Mouse (Mus musculus): ENCODE measurements around the gene Epha10. TPM values are rescaled to one million over a fixed set of nuclear protein-coding genes. Genes with fewer than 3 reads are reported as not detected.

Epha10 gene
- polyA plus RNA-seq, 1 experiment from 2014 or later = 0.09 TPM

DNA sequence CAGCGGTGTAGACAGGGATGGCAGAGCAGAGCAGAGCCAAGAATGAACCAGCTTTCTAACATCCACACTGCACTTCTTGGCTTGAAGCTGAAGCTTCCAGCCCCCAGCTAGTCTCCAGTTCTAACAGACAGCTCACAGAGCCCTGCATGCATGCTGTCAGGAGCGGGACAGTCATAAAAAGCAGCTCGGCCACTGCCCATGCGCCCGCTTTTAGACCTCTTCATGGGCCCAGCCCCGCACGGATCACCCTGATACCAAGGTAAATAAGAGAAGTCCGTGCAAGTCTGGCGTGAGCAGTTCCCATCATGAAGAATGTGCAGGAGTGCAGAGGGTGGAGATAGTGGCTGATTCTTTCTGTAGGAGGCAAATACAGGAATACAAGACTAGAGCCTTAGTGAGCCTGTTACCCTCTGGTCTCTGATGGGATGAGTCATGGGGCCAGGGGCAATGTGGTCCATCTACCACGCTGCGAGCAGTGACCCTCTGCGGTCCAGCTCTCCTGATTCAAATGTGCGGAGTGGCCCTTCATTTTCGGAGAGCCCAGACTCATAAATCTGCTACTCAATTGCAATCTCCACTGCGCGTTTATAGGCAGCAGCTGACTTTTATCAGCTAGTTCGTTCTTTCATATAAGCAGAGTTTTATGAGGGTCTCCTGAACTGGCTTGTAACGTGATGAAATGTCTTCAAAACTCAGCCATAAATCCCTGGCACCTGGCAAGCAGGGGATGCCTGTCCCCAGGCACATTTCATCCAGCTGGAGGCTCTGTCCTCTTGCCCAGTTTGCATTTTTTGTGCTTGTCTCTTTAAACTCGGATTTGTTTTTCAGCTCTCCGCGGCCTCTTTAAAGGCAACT is 69.7 kb downstream of the Epha10 start:
- no peak overlapping the region for H3K9ac ChIP-seq
- ATAC-seq (ENCODE audit: insufficient number of reproducible peaks, low FRiP score, low TSS enrichment, low read depth) = no peak
- H3K9me3 ChIP-seq (replicated peaks) = no peaks in the 10 kb centered on the region
- no peak overlapping the region for H3K4me2 ChIP-seq (replicated peaks)
- no peaks in the 10 kb centered on the region for H3K27me3 ChIP-seq
- H3K4me1 ChIP-seq = peaks cover 24% of the 10 kb centered on the region
- peak overlapping the region; percentile 11 for H3K27ac ChIP-seq (replicated peaks)
- no peaks in the 10 kb centered on the region for H3K36me3 ChIP-seq
- no peak overlapping the region for H3K4me3 ChIP-seq (replicated peaks)
- 69% methylated on average over 21 of the region's 21 CpGs for WGBS

- no peak for ATAC-seq (ENCODE audit: insufficient number of reproducible peaks, low FRiP score, low TSS enrichment, low read depth)
- Histone ChIP-seq H3K27me3 (no peaks in the 10 kb centered on the region), H3K4me2 (replicated peaks) (no peak overlapping the region), H3K4me3 (replicated peaks) (no peak overlapping the region), H3K9me3 (replicated peaks) (no peaks in the 10 kb centered on the region), H3K27ac (replicated peaks) (peak overlapping the region; percentile 66), H3K4me1 (peaks cover 24% of the 10 kb centered on the region), H3K36me3 (no peaks in the 10 kb centered on the region), H3K9ac (no peak overlapping the region)
- WGBS = 27% methylated on average over 10 of the region's 10 CpGs
These were observed 70.3 kb downstream of the Epha10 start for GRCm38 (mm10) chr4:124951036-124951433.

- peaks cover 24% of the 10 kb centered on the region for H3K4me1 ChIP-seq
- no peaks in the 10 kb centered on the region for H3K9me3 ChIP-seq (replicated peaks)
- H3K27me3 ChIP-seq = no peaks in the 10 kb centered on the region
- 46% methylated on average over 4 of the region's 4 CpGs for WGBS
- H3K9ac ChIP-seq = no peak overlapping the region
- no peak overlapping the region for H3K27ac ChIP-seq (replicated peaks)
- no peaks in the 10 kb centered on the region for H3K36me3 ChIP-seq
- H3K4me2 ChIP-seq (replicated peaks) = no peak overlapping the region
- ATAC-seq (ENCODE audit: insufficient number of reproducible peaks, low FRiP score, low TSS enrichment, low read depth) = no peak; the same call in 1 of the 2 replicates
- H3K4me3 ChIP-seq (replicated peaks) = no peak overlapping the region
These were observed 72.8 kb downstream of the Epha10 start for GRCm38 (mm10) chr4:124953546-124953945.

DNA sequence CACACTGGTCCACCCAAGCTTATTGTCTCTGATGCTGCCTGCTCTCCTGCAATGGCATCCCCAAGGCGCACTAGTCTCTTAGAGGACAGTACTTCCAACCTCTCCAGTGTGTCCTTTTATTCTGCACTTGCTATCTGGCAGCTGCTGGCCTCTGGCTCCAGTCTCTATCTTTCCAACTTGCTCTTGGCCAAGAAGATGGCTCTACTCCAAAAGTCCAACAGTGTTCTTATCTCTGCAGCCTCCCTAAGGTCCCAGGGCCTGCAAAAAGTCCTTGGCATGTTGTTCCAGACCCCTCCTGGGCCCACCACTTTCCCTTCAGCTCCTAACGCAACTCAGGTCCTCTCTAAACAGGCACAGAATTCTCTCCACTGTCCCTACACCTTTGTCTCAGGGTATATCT is 76.6 kb downstream of the Epha10 start:
- no peak for ATAC-seq (ENCODE audit: insufficient number of reproducible peaks, low FRiP score, low TSS enrichment, low read depth)
- H3K27me3 ChIP-seq = no peaks in the 10 kb centered on the region
- H3K36me3 ChIP-seq = no peaks in the 10 kb centered on the region
- no peak overlapping the region for H3K4me2 ChIP-seq (replicated peaks)
- H3K4me3 ChIP-seq (replicated peaks) = no peak overlapping the region
- H3K9me3 ChIP-seq (replicated peaks) = no peaks in the 10 kb centered on the region
- H3K9ac ChIP-seq = no peak overlapping the region
- peaks cover 8% of the 10 kb centered on the region; the same call in 1 of the 2 replicates for H3K4me1 ChIP-seq
- 79% methylated on average over 2 of the region's 2 CpGs for WGBS
- H3K27ac ChIP-seq (replicated peaks) = no peak overlapping the region

DNA sequence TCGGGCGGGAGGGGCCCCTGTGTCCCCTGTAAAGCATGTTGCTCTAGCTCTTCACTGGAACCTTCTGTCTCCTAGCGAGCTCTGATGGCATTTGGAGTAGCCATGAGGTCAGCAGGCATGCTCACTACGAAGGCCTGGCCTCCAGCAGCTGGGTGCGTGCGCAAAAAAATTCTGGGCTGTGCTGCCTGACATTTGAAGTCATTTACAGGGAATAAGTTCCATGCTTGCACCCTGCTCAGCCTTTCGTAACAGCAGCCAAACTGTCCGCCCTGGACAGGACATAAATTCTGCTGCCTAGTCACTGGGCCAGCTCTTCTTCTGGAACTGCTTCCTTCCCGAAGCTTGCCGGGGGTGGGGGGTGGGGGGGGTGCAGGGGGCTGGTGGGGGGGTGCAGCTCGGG is 78.4 kb downstream of the Epha10 start:
- Histone ChIP-seq H3K27ac (replicated peaks) (peak overlapping the region; percentile 58; the same call in 1 of the 2 replicates), H3K9ac (no peak overlapping the region), H3K36me3 (no peaks in the 10 kb centered on the region), H3K27me3 (no peaks in the 10 kb centered on the region), H3K4me2 (replicated peaks) (no peak overlapping the region), H3K4me1 (peaks cover 8% of the 10 kb centered on the region; the same call in 1 of the 2 replicates), H3K4me3 (replicated peaks) (no peak overlapping the region), H3K9me3 (replicated peaks) (no peaks in the 10 kb centered on the region)
- ATAC-seq (ENCODE audit: insufficient number of reproducible peaks, low FRiP score, low TSS enrichment, low read depth) = peak; percentile 36; the same call in 1 of the 2 replicates
- WGBS = 41% methylated on average over 11 of the region's 11 CpGs

DNA sequence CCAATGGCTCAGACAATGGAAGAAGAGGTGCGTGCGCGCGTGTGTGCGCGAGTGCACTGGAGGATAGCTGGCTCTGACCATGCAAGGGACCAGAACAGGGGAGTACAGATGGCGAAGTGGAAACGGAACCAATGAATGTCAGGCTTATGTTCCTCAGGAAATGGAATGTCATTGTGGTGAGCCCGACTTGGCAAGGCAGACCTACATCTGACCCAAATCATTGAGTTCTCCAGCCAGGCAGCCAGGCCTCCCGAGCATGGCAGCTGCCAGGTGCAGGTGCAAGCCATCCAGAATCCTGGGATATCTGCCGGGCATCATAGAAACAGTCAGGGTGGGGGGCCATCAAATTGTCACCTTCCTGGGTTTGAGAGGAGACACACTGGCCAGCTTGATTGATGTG is 80.2 kb downstream of the Epha10 start:
- Histone ChIP-seq H3K4me2 (replicated peaks) (no peak overlapping the region), H3K36me3 (no peaks in the 10 kb centered on the region), H3K27me3 (no peaks in the 10 kb centered on the region), H3K27ac (replicated peaks) (no peak overlapping the region), H3K9ac (no peak overlapping the region), H3K4me1 (peaks cover 8% of the 10 kb centered on the region; the same call in 1 of the 2 replicates), H3K4me3 (replicated peaks) (no peak overlapping the region), H3K9me3 (replicated peaks) (no peaks in the 10 kb centered on the region)
- ATAC-seq (ENCODE audit: insufficient number of reproducible peaks, low FRiP score, low TSS enrichment, low read depth) = no peak; the same call in 1 of the 2 replicates
- 76% methylated on average over 11 of the region's 11 CpGs for WGBS

DNA sequence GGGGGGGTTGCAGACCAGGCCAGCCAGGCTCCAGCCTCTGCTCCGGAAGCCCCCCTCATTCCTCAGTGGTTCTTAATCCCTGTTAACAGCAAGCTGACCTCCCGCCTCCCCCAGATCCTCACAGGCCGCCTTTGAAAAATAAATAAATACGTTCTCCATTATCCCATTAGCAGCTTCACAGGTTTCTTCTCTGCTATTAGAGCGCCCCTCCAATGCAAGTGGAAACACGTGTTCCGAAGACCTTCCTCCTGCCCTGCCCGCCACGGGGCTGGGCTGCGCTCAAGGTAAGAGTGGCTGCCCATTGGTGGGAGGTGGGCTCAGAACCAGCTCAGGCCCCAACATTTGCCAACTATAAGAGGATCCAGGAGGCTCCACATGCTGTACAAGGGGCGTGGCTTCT is 81.9 kb downstream of the Epha10 start:
- no peak overlapping the region for H3K4me3 ChIP-seq (replicated peaks)
- H3K9me3 ChIP-seq (replicated peaks) = no peaks in the 10 kb centered on the region
- no peaks in the 10 kb centered on the region for H3K27me3 ChIP-seq
- peaks cover 8% of the 10 kb centered on the region; the same call in 1 of the 2 replicates for H3K4me1 ChIP-seq
- ATAC-seq (ENCODE audit: insufficient number of reproducible peaks, low FRiP score, low TSS enrichment, low read depth) = no peak
- 34% methylated on average over 11 of the region's 11 CpGs for WGBS
- no peak overlapping the region for H3K27ac ChIP-seq (replicated peaks)
- H3K36me3 ChIP-seq = no peaks in the 10 kb centered on the region
- H3K9ac ChIP-seq = no peak overlapping the region
- no peak overlapping the region for H3K4me2 ChIP-seq (replicated peaks)

GRCm38 (mm10) chr4:124964912-124965599 is 84.4 kb downstream of the Epha10 start:
- no peak for ATAC-seq (ENCODE audit: insufficient number of reproducible peaks, low FRiP score, low TSS enrichment, low read depth)
- no peak overlapping the region for H3K27ac ChIP-seq (replicated peaks)

More at GRCm38 (mm10) chr4:124964912-124965599, 84.4 kb downstream of the Epha10 start:
- H3K4me2 ChIP-seq (replicated peaks) = no peak overlapping the region
- peaks cover 24% of the 10 kb centered on the region for H3K4me1 ChIP-seq
- H3K27me3 ChIP-seq = no peaks in the 10 kb centered on the region
- WGBS = 32% methylated on average over 8 of the region's 8 CpGs
- no peak overlapping the region for H3K4me3 ChIP-seq (replicated peaks)
- H3K9ac ChIP-seq = no peak overlapping the region
- H3K9me3 ChIP-seq (replicated peaks) = no peaks in the 10 kb centered on the region
- no peaks in the 10 kb centered on the region for H3K36me3 ChIP-seq

Other genes starting within 250 kb of the Epha10 start
- gene Pou3f1, start 224.1 kb upstream of the Epha10 start, polyA plus RNA-seq (2015; fragmentation: Nextera tagmentation; extraction: Ambion mirVana) = 4.4 and 4.9 TPM in 2 replicates
- 68.9 and 71.3 TPM in 2 replicates for gene Utp11, start 187.3 kb upstream of the Epha10 start, polyA plus RNA-seq (2015; fragmentation: Nextera tagmentation; extraction: Ambion mirVana)
- gene Fhl3, start 180.2 kb upstream of the Epha10 start, polyA plus RNA-seq (2015; fragmentation: Nextera tagmentation; extraction: Ambion mirVana) = 17.3 and 17.8 TPM in 2 replicates
- gene Sf3a3, start 166.1 kb upstream of the Epha10 start, polyA plus RNA-seq (2015; fragmentation: Nextera tagmentation; extraction: Ambion mirVana) = 138 and 141 TPM in 2 replicates
- gene Inpp5b, start 139.0 kb upstream of the Epha10 start, polyA plus RNA-seq (2015; fragmentation: Nextera tagmentation; extraction: Ambion mirVana) = 29.2 and 30.9 TPM in 2 replicates
- 10.9 and 11.2 TPM in 2 replicates for gene Mtf1, start 78.8 kb upstream of the Epha10 start, polyA plus RNA-seq (2015; fragmentation: Nextera tagmentation; extraction: Ambion mirVana)
- gene Yrdc, start 30.2 kb upstream of the Epha10 start, polyA plus RNA-seq (2015; fragmentation: Nextera tagmentation; extraction: Ambion mirVana) = 37.3 and 37.6 TPM in 2 replicates
- 57.9 and 59.1 TPM in 2 replicates for gene 1110065P20Rik, start 29.7 kb upstream of the Epha10 start, polyA plus RNA-seq (2015; fragmentation: Nextera tagmentation; extraction: Ambion mirVana)
- gene Maneal, start 18.7 kb upstream of the Epha10 start, polyA plus RNA-seq (2015; fragmentation: Nextera tagmentation; extraction: Ambion mirVana) = 1.2 and 1.5 TPM in 2 replicates
- gene 9930104L06Rik, start 56.1 kb downstream of the Epha10 start, polyA plus RNA-seq (2015; fragmentation: Nextera tagmentation; extraction: Ambion mirVana) = 12.4 and 16.7 TPM in 2 replicates
- gene Cdca8, start 58.4 kb downstream of the Epha10 start, polyA plus RNA-seq (2015; fragmentation: Nextera tagmentation; extraction: Ambion mirVana) = 100.0 and 102 TPM in 2 replicates
- 21.7 and 23.5 TPM in 2 replicates for gene Rspo1, start 105.5 kb downstream of the Epha10 start, polyA plus RNA-seq (2015; fragmentation: Nextera tagmentation; extraction: Ambion mirVana)
- 85.9 and 102 TPM in 2 replicates for gene Gnl2, start 135.7 kb downstream of the Epha10 start, polyA plus RNA-seq (2015; fragmentation: Nextera tagmentation; extraction: Ambion mirVana)
- gene Dnali1, start 184.8 kb downstream of the Epha10 start, polyA plus RNA-seq (2015; fragmentation: Nextera tagmentation; extraction: Ambion mirVana) = 4.8 and 9.3 TPM in 2 replicates
- gene Snip1, start 185.8 kb downstream of the Epha10 start, polyA plus RNA-seq (2015; fragmentation: Nextera tagmentation; extraction: Ambion mirVana) = 31.0 and 31.9 TPM in 2 replicates
- 56.3 and 59.1 TPM in 2 replicates for gene Meaf6, start 204.2 kb downstream of the Epha10 start, polyA plus RNA-seq (2015; fragmentation: Nextera tagmentation; extraction: Ambion mirVana)
- gene Zc3h12a, start 246.9 kb downstream of the Epha10 start, polyA plus RNA-seq (2015; fragmentation: Nextera tagmentation; extraction: Ambion mirVana) = 1.7 and 2.1 TPM in 2 replicates

Measured in embryonic facial prominence, embryonic 15.5 days (tissue).